Mouse (Mus musculus) stomach, embryonic 16.5 days (tissue): ENCODE data around the gene Ptcd1. TPM values are rescaled to one million over a fixed set of nuclear protein-coding genes. Genes with fewer than 3 reads are reported as not detected.
"Not testable (repeated sequence)": the region's sequence is repeated elsewhere in the genome, so short reads cannot be mapped to it uniquely, and the experiment has no call there.

Source experiments
- ATAC-seq: fragments of 200-750 bp; cut with Nextera tagmentation; 2 replicates; pipeline ENCODE4 v1.8.0; 2017; ENCODE audit warnings: moderate number of reproducible peaks, moderate TSS enrichment; ENCODE audit not compliant: insufficient read depth, low FRiP score
- H3K27ac ChIP-seq: fragments of 300-500 bp; sonication (generic); 2 replicates; pipeline ENCODE4 v1.5.1; 2014; ENCODE audit warnings: low read length
- H3K27me3 ChIP-seq: fragments of 300-500 bp; sonication (generic); 2 replicates; pipeline ENCODE4 v1.6.1; 2014; ENCODE audit warnings: low read length, control low read depth, mixed read lengths; ENCODE audit not compliant: control insufficient read depth, insufficient read depth
- H3K36me3 ChIP-seq: fragments of 300-500 bp; sonication (generic); 2 replicates; pipeline ENCODE4 v1.6.1; 2014; ENCODE audit warnings: low read length; ENCODE audit not compliant: control insufficient read depth, insufficient read depth
- H3K4me1 ChIP-seq: fragments of 300-500 bp; sonication (generic); 2 replicates; pipeline ENCODE4 v1.6.1; 2014; ENCODE audit warnings: low read length, control low read depth, mixed read lengths; ENCODE audit not compliant: control insufficient read depth, insufficient read depth
- H3K4me2 ChIP-seq: fragments of 300-500 bp; sonication (generic); 2 replicates; pipeline ENCODE4 v1.6.1; 2014; ENCODE audit warnings: low read depth, low read length, mixed read lengths
- H3K4me3 ChIP-seq: fragments of 300-500 bp; sonication (generic); replicated peaks from 2 replicates; pipeline ENCODE4 v1.5.1; 2014; ENCODE audit warnings: mild to moderate bottlenecking, low read length
- H3K9ac ChIP-seq: fragments of 300-500 bp; sonication (generic); 2 replicates; pipeline ENCODE4 v1.6.1; 2014; ENCODE audit warnings: low read length
- H3K9me3 ChIP-seq: fragments of 300-500 bp; sonication (generic); replicated peaks from 2 replicates; pipeline ENCODE4 v1.6.1; 2016; ENCODE audit warnings: low read length, control low read depth; ENCODE audit not compliant: control insufficient read depth
- WGBS: fragments of 180-500 bp; shearing (Covaris S2); extraction: QIAGEN DNeasy Blood & Tissue Kit; methylation state at CpG from one replicate; pipeline ENCODE4 v1.1.7; 2014; 5-methylcytosine and 5-hydroxymethylcytosine counted together
- polyA plus RNA-seq: library from polyadenylated mRNA; unstranded; fragments of >200 nt; fragmentation: Nextera tagmentation; extraction: Ambion mirVana; gene quantifications from 2 replicates; pipeline ENCODE4 v1.2.1, GENCODE M21; 2015

Ptcd1 gene
- 15.1 and 17.4 TPM in 2 replicates for polyA plus RNA-seq

DNA sequence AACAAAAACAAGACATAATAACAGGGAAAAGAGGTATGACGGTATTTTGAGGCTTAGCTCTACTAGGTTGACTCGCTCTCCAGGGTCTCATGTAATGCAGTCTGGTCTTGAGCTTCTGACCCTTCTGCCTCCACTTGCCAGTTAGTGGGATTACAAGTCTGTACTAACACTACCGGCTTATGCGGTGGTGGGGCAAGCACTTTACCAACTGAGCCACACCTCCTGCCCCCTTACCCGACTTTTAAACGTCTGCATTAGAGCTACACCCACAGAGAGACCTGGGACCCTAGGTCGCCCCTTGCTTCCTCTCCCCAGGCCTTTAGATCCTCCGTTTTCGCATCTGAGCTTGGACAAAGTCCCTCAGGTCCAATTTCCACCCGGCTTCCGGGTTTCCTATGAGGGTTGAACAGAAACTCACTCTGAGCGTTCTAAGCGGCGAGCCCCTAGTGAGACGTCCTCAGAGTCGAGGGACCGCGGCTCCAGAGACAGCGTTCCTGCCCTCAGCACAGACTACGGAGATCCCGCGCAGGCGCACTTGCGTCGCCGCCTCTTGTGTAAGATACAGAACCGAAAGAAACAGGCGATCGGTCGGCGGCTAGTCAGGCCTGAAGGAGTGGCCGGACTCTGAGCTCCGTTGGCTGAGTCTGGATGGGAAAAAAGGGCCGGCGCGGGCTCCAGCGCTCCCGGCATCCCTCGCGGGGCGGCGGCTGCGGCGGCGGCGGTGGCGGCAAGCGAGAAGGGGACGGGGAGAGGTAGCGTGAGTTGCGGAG lies at the start of gene Ptcd1, which contains the start of gene Cpsf4:
TSS of gene Ptcd1 (minus strand) at position 573 of the 770 bp plus-strand sequence.
TSS of gene Cpsf4 (plus strand) at position 678 of the 770 bp plus-strand sequence.
- Histone ChIP-seq H3K9ac (peak within 1 kb of the TSS; percentile 99), H3K27ac (peak within 1 kb of the TSS; percentile 92), H3K4me3 (peak within 1 kb of the TSS; percentile 95), H3K27me3 (no peaks in the 10 kb centered on the region), H3K4me2 (peak within 1 kb of the TSS; percentile 85), H3K36me3 (no peaks in the 10 kb centered on the region), H3K9me3 (no peaks in the 10 kb centered on the region), H3K4me1 (peaks cover 19% of the 10 kb centered on the region)
- WGBS, result under 1% methylated on average over 51 of the region's 51 CpGs
- ATAC-seq, result peak; percentile 96

- ATAC-seq, result no peak
- no peak overlapping the region for H3K4me3 ChIP-seq
- H3K27ac ChIP-seq, result no peak overlapping the region
- 74% methylated on average over 4 of the region's 4 CpGs for WGBS
- H3K4me1 ChIP-seq, result no peaks in the 10 kb centered on the region
- 0 out of 2 replicates have a peak, but pooled peaks cover 21% of the 10 kb centered on the region for H3K36me3 ChIP-seq
- no peak overlapping the region for H3K9ac ChIP-seq
- H3K27me3 ChIP-seq, result no peaks in the 10 kb centered on the region
- H3K9me3 ChIP-seq, result no peaks in the 10 kb centered on the region
- no peak overlapping the region for H3K4me2 ChIP-seq
Measured at GRCm38 (mm10) chr5:145214679-145215078, 47.8 kb upstream of the Ptcd1 start.

- ATAC-seq, result no peak
- H3K36me3 ChIP-seq, result peaks cover 18% of the 10 kb centered on the region
- 88% methylated on average over 3 of the region's 3 CpGs for WGBS
Measured at GRCm38 (mm10) chr5:145213505-145213904, 46.6 kb upstream of the Ptcd1 start.

DNA sequence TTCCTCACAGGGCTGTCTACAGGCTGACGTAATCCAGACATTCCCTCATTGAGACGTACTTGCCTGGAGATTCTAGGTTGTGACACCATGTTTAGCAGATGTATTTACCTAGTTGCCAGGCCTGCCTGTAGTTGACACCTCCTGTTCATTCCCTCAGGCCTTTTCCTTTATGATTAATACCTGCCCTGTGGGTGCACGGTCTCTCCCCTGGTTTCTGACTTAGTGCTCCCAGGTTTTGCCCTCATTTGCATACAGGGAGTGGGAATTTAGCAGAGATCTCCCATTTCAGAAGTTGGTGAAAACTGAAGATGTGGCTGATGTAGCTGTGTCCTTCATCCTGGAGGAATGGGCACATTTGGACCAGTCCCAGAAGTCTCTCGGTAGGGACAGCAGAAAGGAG lies 45.3 kb upstream of the Ptcd1 start:
- WGBS, result 86% methylated on average over 4 of the region's 4 CpGs
- no peak for ATAC-seq

More at GRCm38 (mm10) chr5:145213505-145213904, 46.6 kb upstream of the Ptcd1 start:
- Histone ChIP-seq H3K4me1 (no peaks in the 10 kb centered on the region), H3K4me2 (no peak overlapping the region), H3K27ac (no peak overlapping the region), H3K27me3 (no peaks in the 10 kb centered on the region), H3K4me3 (no peak overlapping the region), H3K9me3 (no peaks in the 10 kb centered on the region; the same call in 1 of the 2 replicates), H3K9ac (no peak overlapping the region)

GRCm38 (mm10) chr5:145211340-145211739 lies 44.4 kb upstream of the Ptcd1 start:
- 94% methylated on average over 4 of the region's 4 CpGs for WGBS

More for the DNA sequence above, 45.3 kb upstream of the Ptcd1 start:
- Histone ChIP-seq H3K4me1 (no peaks in the 10 kb centered on the region), H3K9ac (no peak overlapping the region), H3K4me3 (no peak overlapping the region), H3K4me2 (no peak overlapping the region), H3K9me3 (no peaks in the 10 kb centered on the region; the same call in 1 of the 2 replicates), H3K27me3 (no peaks in the 10 kb centered on the region), H3K36me3 (peaks cover 23% of the 10 kb centered on the region), H3K27ac (no peak overlapping the region)

GRCm38 (mm10) chr5:145208391-145208790 lies 41.5 kb upstream of the Ptcd1 start:
- H3K4me1 ChIP-seq, result peaks cover 10% of the 10 kb centered on the region
- H3K4me3 ChIP-seq, H3K9ac ChIP-seq, H3K27ac ChIP-seq, ATAC-seq, H3K4me2 ChIP-seq, H3K9me3 ChIP-seq, H3K27me3 ChIP-seq: not testable (repeated sequence)
- WGBS, result 49% methylated on average over 11 of the region's 11 CpGs
- H3K36me3 ChIP-seq, result peaks cover 14% of the 10 kb centered on the region

More at GRCm38 (mm10) chr5:145211340-145211739, 44.4 kb upstream of the Ptcd1 start:
- H3K9ac ChIP-seq, result no peak overlapping the region
- no peaks in the 10 kb centered on the region; the same call in 1 of the 2 replicates for H3K9me3 ChIP-seq
- no peak overlapping the region for H3K4me2 ChIP-seq
- ATAC-seq, result no peak
- no peaks in the 10 kb centered on the region for H3K27me3 ChIP-seq
- H3K4me1 ChIP-seq, result no peaks in the 10 kb centered on the region
- H3K4me3 ChIP-seq, result no peak overlapping the region
- no peak overlapping the region for H3K27ac ChIP-seq
- peaks cover 23% of the 10 kb centered on the region for H3K36me3 ChIP-seq

DNA sequence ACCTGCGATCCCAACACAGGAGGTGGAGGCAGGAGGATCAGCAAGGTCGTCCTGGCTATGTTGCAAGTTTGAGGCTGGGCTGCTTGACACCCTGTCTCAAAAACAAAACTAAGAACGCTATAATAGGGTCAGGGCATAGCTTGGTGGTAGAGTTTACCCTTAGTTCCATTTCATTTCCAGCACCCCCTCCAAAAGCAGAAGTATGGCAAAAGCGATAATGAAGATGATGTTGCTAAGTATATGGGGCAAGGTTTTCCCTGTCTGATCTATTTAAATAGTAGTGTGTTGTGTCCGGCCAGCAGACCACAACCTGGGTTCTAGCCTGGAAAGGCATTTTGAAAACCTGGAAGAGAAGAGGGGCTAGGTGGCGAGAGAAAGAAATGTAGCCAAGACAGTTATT lies 41.0 kb upstream of the Ptcd1 start:
- H3K4me1 ChIP-seq, result peaks cover 10% of the 10 kb centered on the region
- H3K36me3 ChIP-seq, result peaks cover 14% of the 10 kb centered on the region
- H3K4me3 ChIP-seq, result no peak overlapping the region
- H3K4me2 ChIP-seq, result no peak overlapping the region
- 81% methylated on average over 5 of the region's 6 CpGs for WGBS
- ATAC-seq, result no peak
- H3K9ac ChIP-seq, result no peak overlapping the region
- no peak overlapping the region for H3K27ac ChIP-seq
- no peaks in the 10 kb centered on the region for H3K27me3 ChIP-seq
- no peaks in the 10 kb centered on the region; the same call in 1 of the 2 replicates for H3K9me3 ChIP-seq

GRCm38 (mm10) chr5:145207385-145207784 lies 40.5 kb upstream of the Ptcd1 start:
- no peak for ATAC-seq

GRCm38 (mm10) chr5:145205041-145205440 lies 38.1 kb upstream of the Ptcd1 start:
- peak overlapping the region; percentile 83 for H3K4me3 ChIP-seq
- peaks cover 13% of the 10 kb centered on the region for H3K4me1 ChIP-seq
- H3K27ac ChIP-seq, result no peak overlapping the region
- WGBS, result 22% methylated on average over 9 of the region's 9 CpGs
- no peaks in the 10 kb centered on the region for H3K27me3 ChIP-seq
- peak overlapping the region; percentile 20 for H3K9ac ChIP-seq
- H3K4me2 ChIP-seq, result peak overlapping the region; percentile 64
- ATAC-seq, result no peak
- no peaks in the 10 kb centered on the region; the same call in 1 of the 2 replicates for H3K9me3 ChIP-seq
- H3K36me3 ChIP-seq, result peaks cover 5% of the 10 kb centered on the region

More at GRCm38 (mm10) chr5:145207385-145207784, 40.5 kb upstream of the Ptcd1 start:
- peaks cover 13% of the 10 kb centered on the region for H3K36me3 ChIP-seq
- H3K27ac ChIP-seq, result no peak overlapping the region
- 93% methylated on average over 6 of the region's 6 CpGs for WGBS
- no peaks in the 10 kb centered on the region; the same call in 1 of the 2 replicates for H3K9me3 ChIP-seq
- no peak overlapping the region for H3K4me3 ChIP-seq
- no peak overlapping the region for H3K9ac ChIP-seq
- peaks cover 10% of the 10 kb centered on the region for H3K4me1 ChIP-seq
- no peak overlapping the region for H3K4me2 ChIP-seq
- H3K27me3 ChIP-seq, result no peaks in the 10 kb centered on the region
